Mouse (Mus musculus): ENCODE measurements at regions not wholly inside any gene's neighbourhood (a gene's known extent, or its start where the extent isn't known, plus 50 kb on each side); places are given as distances from the start of the nearest gene placed in this dataset.

DNA sequence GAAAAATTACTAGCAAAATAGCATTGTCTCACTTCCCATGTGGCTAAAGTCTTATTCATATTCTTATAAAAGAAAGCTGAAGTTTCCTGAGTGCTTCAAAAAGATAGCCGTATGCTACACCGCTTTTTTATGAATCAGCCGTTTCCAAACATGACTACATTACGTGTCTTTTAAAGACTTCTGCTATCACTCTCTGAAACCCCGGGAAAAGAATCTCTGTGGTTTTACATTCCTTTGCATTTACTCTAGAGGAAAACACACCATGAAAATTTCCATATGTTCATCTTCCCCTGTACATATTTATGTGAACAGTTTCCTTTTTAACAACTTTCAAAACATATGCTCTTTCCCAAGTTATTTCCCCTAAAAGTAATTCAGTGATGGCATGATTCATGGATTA is 882.3 kb downstream of the Gsdmc2 start:
- TF ChIP-seq CHD1 (IDR thresholded peaks at IDR 0.05; ENCODE audit: low read depth, low read length) = no peak
- TF ChIP-seq POLR2A (IDR thresholded peaks at IDR 0.05; ENCODE audit: low read depth, low read length) = no peak
- no peak for TF ChIP-seq CTCF (conservative IDR thresholded peaks at IDR 0.05 in 1 of 2, IDR thresholded peaks at IDR 0.05 in 1 of 2; ENCODE audit: low read depth in 2 of 2, low read length in 2 of 2)
- TF ChIP-seq TCF12 (IDR thresholded peaks at IDR 0.05; ENCODE audit: low read depth, low read length) = no peak
- TF ChIP-seq ZMIZ1 (IDR thresholded peaks at IDR 0.05; ENCODE audit: low read depth, low read length) = no peak
- TF ChIP-seq MEF2A (IDR thresholded peaks at IDR 0.05; ENCODE audit: borderline replicate concordance, low read depth, low read length) = no peak
- TF ChIP-seq E2F4 (IDR thresholded peaks at IDR 0.05; ENCODE audit: insufficient replicate concordance, low read depth, low read length) = no peak
- no peak for TF ChIP-seq ZC3H11A (IDR thresholded peaks at IDR 0.05; ENCODE audit: low read depth, low read length)
- no peak for TF ChIP-seq ETS1 (conservative IDR thresholded peaks at IDR 0.05; ENCODE audit: low read depth, low read length)
- TF ChIP-seq ZNF384 (IDR thresholded peaks at IDR 0.05; ENCODE audit: low read depth, low read length) = no peak
- TF ChIP-seq UBTF (IDR thresholded peaks at IDR 0.05; ENCODE audit: low read depth, low read length) = no peak
